In genomic region chr3:101379789-101380188, GRCm38 (mm10) we compare ENCODE assay signal across 8 mouse cellular contexts. TPM values are rescaled to one million over a fixed set of nuclear protein-coding genes. Genes with fewer than 3 reads are reported as not detected.
DNase-seq lines count a peak whose midpoint lies in the region; TF ChIP-seq lines count a peak whose summit lies in the region.

No protein-coding gene starts in this region.

- no peak for TF ChIP-seq CTCF in brain, embryonic 14.5 days (IDR thresholded peaks at IDR 0.05; ENCODE audit: borderline replicate concordance, extremely low read depth, insufficient read depth, insufficient read length)

- H3K27me3 ChIP-seq in midbrain, embryonic 10.5 days (ENCODE audit: low read depth, poor library complexity, severe bottlenecking) = peaks cover 26% of the 10 kb centered on the region

- no peak for TF ChIP-seq POLR2A in brain, embryonic 14.5 days (IDR thresholded peaks at IDR 0.05; ENCODE audit: borderline replicate concordance, extremely low read depth, insufficient read depth, insufficient read length, poor library complexity, severe bottlenecking)

- WGBS in midbrain, embryonic 10.5 days = 36% methylated on average over 4 of the region's 4 CpGs

- H3K27ac ChIP-seq in midbrain, embryonic 10.5 days (replicated peaks) = no peak overlapping the region; the same call in 1 of the 2 replicates

- H3K4me3 ChIP-seq in midbrain, embryonic 10.5 days = peak overlapping the region; percentile 92

- peak; percentile 63 to 73 for DNase-seq in cerebellum, postnatal 10 days
- no peak for DNase-seq in cerebellum, adult 18-20 months
- peak; percentile 71 for DNase-seq in brain, embryonic 14.5 days (ENCODE audit: low read depth)
- peak; percentile 52 for DNase-seq in heart, adult 8-10 months (ENCODE audit: low spot score)
- DNase-seq in layer of hippocampus, adult 18-20 months (ENCODE audit: low spot score in 2 of 2) = peak; percentile 74 to 82
- no peak for DNase-seq in midbrain, embryonic 10.5 days (ENCODE audit: low spot score)
- no peak for DNase-seq in thymus, adult 18-20 months
- DNase-seq in ovary, postnatal 14 days (ENCODE audit: low spot score) = no peak

- H3K36me3 ChIP-seq in midbrain, embryonic 10.5 days = no peaks in the 10 kb centered on the region

- no peaks in the 10 kb centered on the region for H3K9me3 ChIP-seq in midbrain, embryonic 10.5 days (replicated peaks)

- H3K4me1 ChIP-seq in midbrain, embryonic 10.5 days = peaks cover 77% of the 10 kb centered on the region

RNA-seq across cellular contexts. Expression of gene Igsf3, which starts 2.9 kb away (rescaled TPM):
- polyA plus RNA-seq in brain, embryonic 14.5 days (2012; rRNA removed) = 17.4 and 36.0 TPM in 2 replicates
- 10 to 100 TPM; 10.1 to 12.3 (median 12.0) TPM for total RNA-seq in heart, adult 8-10 months (2022)
- total RNA-seq in layer of hippocampus, adult 18-20 months (2021) = 10 to 100 TPM; 15.7 to 17.6 TPM
- 22.7 and 29.7 TPM in 2 replicates for polyA plus RNA-seq in midbrain, embryonic 10.5 days (2016; fragmentation: Nextera tagmentation; extraction: Ambion mirVana)

Comparison
In these comparisons a context has a peak if more than half of its experiments do, and no peak if none do; other contexts are left out.
1. DNase-seq: peak in cerebellum, postnatal 10 days (2 of 2), brain, embryonic 14.5 days (single experiment), heart, adult 8-10 months (single experiment) and layer of hippocampus, adult 18-20 months (2 of 2); none in cerebellum, adult 18-20 months (0 of 2), midbrain, embryonic 10.5 days (single experiment), thymus, adult 18-20 months (0 of 2) and ovary, postnatal 14 days (single experiment).